Mouse (Mus musculus) G1E (cell line): ENCODE measurements around the gene Scamp4.

Experiments
- CTCF ChIP-seq: IDR thresholded peaks from 2 replicates; pipeline ENCODE4 v1.5.1; 2012; ENCODE audit warnings: low read depth, low read length, inconsistent platforms, mixed read lengths
- GATA2 ChIP-seq: IDR thresholded peaks from 2 replicates; pipeline ENCODE4 v1.6.1; 2012; ENCODE audit warnings: low read depth, low read length, inconsistent platforms, borderline replicate concordance
- TAL1 ChIP-seq: conservative IDR thresholded peaks from 2 replicates; pipeline ENCODE4 v1.6.1; 2012; ENCODE audit warnings: low read depth, low read length, inconsistent platforms, mixed read lengths

GRCm38 (mm10) chr10:80569664-80570066 is 33.0 kb upstream of the Scamp4 start:
- TF ChIP-seq GATA2 = no peak
- no peak for TF ChIP-seq CTCF
- 0 out of 2 replicates have a peak, but pooled peaks have one; percentile 8 for TF ChIP-seq TAL1
